Mouse (Mus musculus): ENCODE measurements around the gene Rbm17.

DNA sequence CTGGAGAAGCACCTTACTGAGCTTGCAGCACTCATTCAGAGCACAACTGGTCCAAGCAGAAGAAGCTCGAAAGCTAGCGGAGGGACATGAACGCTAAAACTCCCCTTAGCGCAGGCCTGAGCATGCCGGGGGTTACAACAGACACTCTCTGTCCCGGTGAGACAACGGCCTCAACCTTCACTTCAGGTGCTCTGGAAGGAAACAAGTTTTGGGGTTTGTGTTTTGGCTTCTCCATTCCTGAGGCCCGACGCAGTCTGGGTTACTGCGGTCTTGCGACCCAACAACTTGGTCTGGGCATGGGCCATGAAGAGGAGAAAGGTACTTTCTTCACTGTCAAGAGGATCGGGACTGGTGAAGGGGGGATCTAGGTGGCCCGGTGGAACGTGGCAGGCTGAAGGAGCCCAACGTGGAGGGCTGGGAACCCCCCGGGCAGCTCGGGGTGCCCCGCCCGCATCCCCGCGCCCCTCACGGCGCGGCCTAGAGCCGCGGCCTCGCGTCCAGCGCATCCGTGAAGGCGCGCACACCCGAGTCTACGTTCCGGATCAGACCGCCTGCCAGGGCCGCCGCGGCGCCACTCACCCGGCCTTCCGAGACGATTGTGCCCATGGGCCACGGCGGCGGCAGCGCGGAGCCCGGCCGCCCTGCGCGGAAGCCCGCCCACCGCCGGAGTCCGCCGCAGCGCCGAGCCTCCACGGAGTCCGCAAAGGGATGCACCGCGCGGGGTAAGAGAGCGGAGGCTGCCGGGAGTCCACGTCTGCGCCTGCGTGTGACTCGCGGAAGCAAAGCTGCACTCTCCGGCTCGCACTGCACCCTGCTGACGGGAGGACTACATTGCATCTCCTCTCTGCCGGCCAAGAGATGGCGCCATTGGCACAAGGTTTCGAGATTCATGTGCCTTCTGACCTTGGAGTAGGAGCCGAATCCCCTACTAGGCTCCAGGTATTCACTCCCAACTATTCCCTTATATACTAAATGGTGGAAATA is 1.2 kb downstream of the Rbm17 start:
- peak; percentile 78 for TF ChIP-seq SIN3A (IDR thresholded peaks at IDR 0.05; ENCODE audit: low read length)
- peak; percentile 62 to 89; a peak in 3 of 4 replicates for TF ChIP-seq POLR2A (IDR thresholded peaks at IDR 0.05; ENCODE audit: control insufficient read depth in 1 of 2, insufficient read depth in 1 of 2, low read depth in 1 of 2, low read length in 2 of 2, poor library complexity in 1 of 2)
- TF ChIP-seq CTCF (IDR thresholded peaks at IDR 0.05 in 2 of 3, conservative IDR thresholded peaks at IDR 0.05 in 1 of 3; ENCODE audit: control insufficient read depth in 1 of 3, insufficient read depth in 1 of 3, low read depth in 2 of 3, low read length in 3 of 3, poor library complexity in 1 of 3, severe bottlenecking in 1 of 3) = peak in 2 of 3 experiments; percentile 95 to 100
- TF ChIP-seq MYC (IDR thresholded peaks at IDR 0.05; ENCODE audit: low read depth, low read length) = peak; percentile 74; the same call in 1 of the 2 replicates
- no peak for TF ChIP-seq UBTF (IDR thresholded peaks at IDR 0.05; ENCODE audit: borderline replicate concordance, insufficient read depth, low read depth, low read length)
- 0 out of 2 replicates have a peak, but pooled peaks have one; percentile 15 for TF ChIP-seq USF1 (IDR thresholded peaks at IDR 0.05; ENCODE audit: low read depth, low read length)
- 0 out of 2 replicates have a peak, but pooled peaks have one; percentile 32 for TF ChIP-seq ETS1 (IDR thresholded peaks at IDR 0.05; ENCODE audit: low read depth, low read length)

Data from MEL (cell line).